Mouse (Mus musculus): ENCODE results near the gene Lin54.

The Lin54 gene

DNA sequence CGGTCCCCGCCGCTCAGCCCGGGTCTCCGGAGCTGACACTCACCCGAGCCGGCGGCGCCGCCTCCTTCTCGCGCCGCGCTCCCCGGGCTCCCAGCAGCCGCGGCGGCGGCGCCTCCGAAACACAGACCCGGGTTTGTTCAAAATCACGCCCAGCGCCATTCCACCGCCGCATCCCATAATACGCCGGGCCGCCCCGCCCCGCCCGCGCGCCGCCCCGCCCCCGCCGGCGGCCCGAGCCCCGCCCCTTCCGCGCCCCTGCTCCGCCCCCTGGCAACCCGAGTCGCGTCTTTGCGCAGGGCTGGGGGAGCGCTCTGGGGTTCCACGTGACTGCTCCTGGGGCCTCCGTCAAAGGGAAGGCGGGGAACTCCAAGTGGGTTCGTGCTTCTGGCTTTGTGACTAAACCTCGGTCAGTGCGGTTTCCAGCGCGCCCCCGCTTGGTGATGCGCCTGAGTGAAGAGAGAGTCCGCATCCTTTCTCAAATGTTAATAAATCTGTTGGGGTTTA, at the start of gene Lin54:
Lin54 (minus strand) TSS at position 182 of the 504 bp plus-strand sequence.
- DNase-seq (ENCODE audit: low spot score) = peak; percentile 96

DNA sequence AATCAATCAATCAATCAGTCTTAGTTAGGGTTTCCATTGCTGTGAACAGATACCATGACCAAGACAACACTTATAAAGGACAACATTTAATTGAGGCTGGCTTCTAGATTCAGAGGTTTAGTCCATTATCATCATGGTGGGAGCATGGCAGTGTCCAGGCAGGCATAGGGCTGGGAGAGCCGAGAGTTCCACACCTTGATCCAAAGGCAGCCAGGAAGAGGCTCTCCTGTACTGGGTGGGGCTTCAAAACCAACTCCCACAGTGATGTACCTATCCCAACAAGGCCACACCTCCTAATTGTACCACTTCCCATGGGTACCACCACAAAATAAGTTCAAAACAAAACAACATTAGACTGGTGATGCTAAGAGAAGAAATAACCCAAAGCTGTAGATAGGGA, 49.7 kb upstream of the Lin54 start:
- no peak for DNase-seq (ENCODE audit: low spot score)

DNA sequence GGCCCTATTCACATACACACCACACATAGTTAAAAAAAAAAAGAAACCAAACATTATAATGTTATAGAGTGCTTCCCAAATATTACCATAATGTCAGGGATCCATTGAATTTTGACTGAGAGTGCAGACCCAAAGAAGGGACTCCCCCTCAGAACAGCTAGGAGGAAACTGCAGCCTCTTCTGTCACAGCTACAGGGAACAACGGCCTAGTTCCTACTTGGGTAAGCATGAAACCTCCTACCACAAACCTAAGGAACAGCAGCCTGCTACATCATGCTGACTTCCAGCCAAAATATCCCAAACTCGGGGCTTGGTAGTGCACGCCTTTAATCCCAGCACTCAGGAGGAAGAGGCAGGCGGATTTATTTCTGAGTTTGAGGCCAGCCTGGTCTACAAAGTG, 48.9 kb upstream of the Lin54 start:
- DNase-seq (ENCODE audit: low spot score) = no peak

DNA sequence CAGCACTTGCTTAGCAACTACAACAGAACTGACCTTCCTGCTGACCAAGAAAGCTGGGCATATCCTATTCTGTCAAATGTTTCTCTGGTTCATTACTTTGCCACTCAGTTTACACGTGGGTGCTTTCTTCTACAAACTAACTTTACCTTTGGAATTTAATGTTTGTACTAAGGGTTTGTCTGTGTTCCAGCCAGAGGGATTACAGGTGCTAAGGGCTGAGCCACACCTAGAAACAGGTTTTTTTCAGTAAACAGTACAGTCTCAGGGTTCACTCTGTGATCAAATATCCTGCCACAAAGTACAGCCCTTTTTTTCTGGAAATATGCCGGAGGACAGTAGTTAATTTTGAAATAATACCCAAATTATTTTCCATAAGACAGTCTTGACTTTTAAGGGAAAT, 47.8 kb upstream of the Lin54 start:
- no peak for DNase-seq (ENCODE audit: low spot score)

DNA sequence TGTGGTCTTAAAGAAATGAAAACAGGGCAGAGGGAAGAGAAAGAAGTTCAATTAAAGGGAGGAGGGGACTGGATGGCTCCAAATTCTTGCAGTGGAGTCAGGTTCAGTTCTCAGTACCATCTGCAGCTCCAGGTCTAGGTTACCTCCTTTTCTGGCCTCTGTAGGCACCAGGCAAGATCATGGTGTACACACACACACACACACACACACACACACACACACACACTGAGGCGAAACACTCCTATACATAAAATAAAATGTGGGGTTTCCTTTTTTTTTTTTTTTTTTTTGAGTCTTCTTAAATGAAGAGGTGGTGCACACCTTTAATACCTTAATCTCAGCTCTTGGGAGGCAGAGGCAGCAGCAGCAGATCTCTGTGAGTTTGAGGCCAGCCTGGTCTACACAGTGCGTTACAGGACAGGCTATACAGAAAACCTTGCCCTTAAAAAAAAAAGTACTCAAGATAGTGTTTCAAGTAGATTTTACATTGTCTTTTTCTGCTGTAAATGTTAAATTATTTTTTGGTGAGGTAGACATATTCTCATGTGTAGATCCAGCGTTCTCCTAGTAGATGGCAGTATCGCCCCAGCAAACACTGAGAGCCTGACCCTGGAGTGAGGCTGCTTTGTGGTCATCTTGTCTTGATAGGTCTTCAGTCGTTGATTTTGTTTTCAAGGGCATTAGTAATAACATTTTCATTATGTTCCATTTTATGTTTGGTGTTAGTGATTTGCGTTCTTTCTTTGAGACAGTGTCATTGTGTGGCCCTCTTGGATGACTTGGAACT, 46.0 kb upstream of the Lin54 start:
- no peak for DNase-seq (ENCODE audit: low spot score)

DNA sequence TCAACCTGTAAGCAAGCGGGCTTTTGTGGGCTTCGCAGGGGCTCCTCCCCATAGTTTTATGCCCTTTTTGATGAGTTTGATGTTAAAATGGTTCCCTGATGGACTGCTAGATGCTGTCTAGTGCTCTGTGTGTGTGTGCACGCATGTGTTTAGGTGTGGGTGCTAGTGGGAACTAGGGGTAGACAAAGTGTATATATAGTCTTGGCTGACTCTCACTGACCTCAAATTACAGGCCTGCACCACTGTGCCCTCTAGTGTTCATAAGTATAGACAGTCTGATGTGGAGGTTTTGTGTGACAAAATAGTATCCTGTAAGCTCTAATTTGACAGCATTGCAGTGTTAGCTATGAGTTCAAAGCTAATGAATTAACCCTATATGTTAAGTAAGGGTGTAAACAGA, 36.2 kb upstream of the Lin54 start:
- DNase-seq (ENCODE audit: low spot score) = peak; percentile 45

DNA sequence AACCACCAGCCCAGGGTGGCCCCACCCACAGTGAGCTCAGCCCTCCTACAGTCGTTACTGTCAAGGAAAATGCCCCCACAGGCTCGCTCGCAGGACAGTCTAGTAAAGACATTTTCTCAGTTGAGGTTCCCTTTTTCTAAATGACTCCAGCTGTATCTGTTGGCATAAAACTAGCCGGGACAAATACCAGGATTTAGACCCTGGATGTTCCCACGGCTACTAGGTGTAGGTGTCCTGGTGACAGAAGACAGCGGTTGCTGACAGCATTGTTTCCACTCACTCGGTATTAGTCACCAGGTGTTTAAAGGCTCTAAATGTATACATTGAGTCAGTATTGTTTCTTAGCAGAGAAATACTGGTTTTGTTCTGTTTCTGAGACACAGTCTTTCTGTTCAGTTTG, 35.4 kb upstream of the Lin54 start:
- DNase-seq (ENCODE audit: low spot score) = no peak

DNA sequence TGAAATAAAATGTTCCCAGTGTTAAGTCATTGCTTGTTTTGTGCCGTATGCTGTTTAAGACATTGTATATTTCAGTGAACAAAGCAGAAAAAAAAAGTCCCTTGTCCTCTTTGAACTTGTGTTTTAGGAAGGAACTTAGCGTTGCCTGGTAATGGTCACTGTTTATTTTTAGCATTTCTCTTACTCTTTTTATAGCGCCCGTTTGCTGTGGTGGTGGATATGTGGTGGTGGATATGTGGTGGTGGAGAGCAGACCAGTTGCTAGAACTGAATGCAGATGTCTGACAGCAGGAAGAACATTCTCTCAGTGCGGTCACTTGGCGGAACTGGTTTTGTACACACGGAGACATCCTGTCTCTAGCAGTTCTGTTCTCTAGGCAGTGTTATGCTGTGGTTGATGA, 25.7 kb upstream of the Lin54 start:
- DNase-seq (ENCODE audit: low spot score) = peak; percentile 85

DNA sequence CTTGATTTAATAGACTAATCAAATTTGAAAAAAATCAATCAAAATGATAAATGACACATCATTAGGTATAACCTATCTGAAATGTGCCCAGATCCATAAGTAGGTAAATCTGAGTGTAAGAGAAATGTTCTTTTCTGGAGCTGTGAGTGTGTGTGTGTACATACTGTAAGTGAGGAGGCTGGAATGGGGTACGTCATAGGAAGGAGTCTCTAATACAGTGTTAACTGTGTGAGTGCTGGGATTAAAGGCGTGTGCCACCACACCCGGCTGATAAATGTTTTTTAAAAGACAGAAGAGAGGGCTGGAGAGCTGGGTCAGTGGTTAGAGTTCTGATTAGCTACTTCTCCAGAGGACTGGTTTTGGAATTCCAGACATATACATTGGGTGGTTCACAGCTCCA, 25.2 kb upstream of the Lin54 start:
- DNase-seq (ENCODE audit: low spot score) = no peak

DNA sequence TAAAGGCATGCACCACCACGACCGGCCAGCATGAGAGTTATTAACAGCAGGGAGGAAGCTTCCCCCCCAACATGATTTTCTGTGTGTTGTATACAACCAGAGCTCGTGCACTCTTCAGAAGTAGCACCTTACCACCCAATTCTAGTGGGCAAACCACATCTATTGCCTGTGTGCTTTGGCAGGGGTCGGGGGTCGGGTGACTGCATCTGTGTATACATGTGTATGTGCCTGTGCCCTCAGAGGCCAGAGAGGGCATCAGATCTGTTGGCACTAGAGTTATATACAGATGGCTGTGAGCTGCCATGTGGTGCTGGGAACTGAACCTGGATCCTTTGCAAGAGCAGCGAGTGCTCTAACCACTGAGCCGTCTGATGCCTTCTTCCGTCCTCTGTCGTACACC, 24.5 kb upstream of the Lin54 start:
- no peak for DNase-seq (ENCODE audit: low spot score)

DNA sequence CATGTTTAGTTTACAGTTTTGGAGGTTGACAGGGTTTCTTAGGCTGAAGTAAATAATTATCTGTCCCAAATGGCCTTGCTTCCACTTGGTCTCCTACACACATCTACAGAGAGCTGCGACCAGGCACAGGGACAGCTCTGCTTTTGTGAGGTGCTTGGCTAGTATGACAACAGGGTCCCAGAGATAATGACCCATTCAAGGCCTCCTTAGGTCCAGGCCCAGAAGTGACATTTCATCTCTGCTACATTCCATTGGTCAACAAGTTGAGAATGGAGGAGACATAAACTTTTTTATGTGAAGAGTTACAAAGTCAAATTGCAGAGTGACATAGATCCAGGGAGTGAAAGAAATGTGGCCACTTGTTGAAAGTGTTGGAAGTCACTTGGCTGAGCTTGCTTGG, 22.9 kb upstream of the Lin54 start:
- no peak for DNase-seq (ENCODE audit: low spot score)

DNA sequence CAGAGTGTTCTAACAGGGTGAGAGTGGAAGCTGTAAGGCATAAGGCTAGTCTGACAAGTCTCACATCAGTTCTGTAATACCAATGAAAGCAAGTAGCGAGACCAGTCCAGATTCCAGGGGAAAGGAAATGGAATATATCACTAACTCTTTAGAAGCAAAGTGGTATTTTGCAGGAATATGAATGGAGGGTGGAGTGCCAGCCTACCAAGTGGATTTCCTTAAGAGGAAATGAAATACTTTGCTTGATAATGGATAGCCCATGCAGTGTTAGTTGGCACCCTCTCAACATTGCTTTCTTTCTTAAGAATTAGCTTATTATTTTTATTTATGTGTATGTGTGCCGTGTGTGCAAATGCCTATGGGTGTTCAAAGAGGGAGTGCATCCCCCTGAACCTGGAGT, 19.8 kb upstream of the Lin54 start:
- DNase-seq (ENCODE audit: low spot score) = no peak

DNA sequence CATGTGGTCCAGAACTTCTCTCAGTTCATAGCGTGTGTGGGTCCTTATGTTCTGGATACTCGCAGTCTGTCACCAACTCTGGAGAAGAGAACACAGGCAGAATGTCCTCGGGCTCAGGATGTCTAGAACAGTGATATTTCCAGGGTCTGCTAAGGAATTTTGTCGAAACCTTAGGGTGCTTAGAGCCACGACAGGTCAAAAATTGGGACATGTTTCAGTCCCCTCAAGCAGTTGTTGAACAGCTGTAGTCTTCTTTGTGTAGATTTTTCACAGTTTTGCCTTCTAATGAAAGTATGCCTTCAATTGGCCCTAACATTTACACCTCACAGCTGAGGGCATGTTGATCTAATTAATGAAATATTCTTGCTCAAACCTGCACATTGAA, 18.6 kb upstream of the Lin54 start:
- DNase-seq (ENCODE audit: low spot score) = no peak

DNA sequence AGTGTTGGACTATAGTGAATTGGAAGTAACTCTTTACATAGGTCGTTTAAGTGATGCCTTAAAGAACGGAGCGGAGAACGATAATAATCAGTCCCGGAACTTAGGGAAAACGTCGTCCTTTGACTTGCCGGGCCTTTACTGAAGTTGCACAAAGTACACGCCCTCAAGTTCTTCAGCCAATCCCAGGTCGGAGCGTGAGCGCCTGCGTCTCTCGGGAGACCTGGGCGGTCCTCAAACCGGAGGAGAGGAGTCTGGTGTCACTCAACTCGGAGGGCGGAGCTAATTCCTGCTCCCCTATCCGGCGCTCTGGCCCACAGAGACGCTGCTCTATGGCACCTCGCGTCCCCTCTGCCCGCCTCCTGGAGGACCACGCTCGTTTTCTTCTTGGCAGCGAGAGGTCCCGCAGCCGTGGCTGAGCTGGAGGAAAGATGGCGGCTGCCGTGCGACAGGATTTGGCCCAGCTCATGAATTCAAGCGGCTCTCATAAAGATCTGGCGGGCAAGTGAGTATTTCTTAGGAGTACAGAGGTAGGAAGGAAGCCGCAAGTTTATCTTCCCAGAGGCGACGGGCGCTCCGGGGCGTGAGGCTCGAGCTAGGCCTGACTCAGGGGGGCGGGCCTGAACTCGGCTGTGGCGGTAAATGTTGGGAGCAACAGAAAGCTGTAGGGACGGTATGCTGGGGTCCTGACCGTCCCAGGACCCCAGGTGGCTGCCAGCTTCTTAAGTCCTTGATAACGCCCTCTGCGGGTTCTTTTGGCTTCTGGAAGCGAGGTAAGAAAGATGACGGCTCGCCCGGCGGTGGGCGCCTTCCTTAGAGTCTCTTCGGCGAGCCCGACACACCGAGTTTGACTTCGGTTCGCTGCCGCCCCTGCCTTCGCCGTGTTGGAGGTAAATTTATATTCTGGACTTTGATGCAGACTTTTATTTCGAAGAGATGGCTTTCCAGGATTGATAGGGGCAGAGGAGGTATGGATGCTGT, 17.9 kb upstream of the Lin54 start, which contains the start of gene Cops4:
Cops4 (plus strand) TSS at position 261 of the 978 bp plus-strand sequence.
- peak; percentile 98 for DNase-seq (ENCODE audit: low spot score)

DNA sequence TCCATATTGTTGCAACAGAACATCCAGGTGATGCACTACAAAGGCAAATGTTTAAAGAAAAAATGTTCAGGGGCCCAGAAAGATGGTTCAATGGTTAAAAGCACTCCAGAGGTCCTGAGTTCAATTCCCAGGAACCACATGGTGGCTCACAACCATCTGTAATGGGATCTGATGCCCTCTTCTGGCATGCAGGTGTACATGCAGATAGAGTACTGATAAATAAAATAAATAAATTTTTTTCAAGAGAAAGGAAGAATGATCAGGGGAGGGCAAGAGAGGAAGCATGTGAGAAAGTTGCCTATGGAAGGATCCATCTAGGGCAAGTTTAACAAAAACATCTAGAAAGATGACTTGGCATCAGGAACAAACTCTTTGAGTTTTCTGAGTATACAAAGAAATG, 12.1 kb upstream of the Lin54 start:
- no peak for DNase-seq (ENCODE audit: low spot score)

DNA sequence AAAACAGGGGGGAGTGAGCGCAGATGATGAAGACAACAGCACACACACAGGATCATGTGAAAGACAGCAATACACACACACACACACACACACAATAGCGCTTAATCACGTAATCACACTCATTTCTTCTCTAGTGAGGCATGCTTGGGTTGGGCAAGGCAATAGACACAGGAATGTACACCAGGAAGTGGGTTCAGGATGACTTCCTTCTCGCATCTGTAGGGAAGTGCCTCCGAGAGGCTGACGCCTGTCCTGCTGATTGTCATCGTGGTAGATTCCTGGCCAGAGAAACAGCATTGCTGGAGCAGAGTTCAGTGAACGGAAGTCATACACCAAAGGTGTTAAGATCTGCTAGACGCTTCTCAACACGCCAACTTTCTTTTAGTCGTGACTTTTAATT, 8.8 kb upstream of the Lin54 start:
- peak; percentile 35 for DNase-seq (ENCODE audit: low spot score)

DNA sequence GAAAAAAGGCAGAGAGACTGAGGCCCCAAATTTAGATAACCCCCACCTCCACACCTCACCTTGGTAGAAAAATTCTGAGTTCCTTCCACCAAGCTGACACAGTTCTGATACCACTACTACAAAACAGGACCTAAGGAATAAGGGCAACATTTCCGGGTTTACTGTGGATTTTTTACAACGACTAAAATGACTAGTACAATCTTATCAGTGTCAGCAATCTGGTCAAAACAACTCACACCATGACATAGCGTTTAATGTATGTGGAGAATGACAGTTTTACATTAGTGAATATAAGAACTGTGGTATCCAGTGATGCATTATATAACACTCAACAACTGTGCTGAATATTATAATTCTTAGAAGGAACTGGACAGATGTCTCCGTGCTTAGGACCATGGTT, 828 bp upstream of the Lin54 start:
- no peak for DNase-seq (ENCODE audit: low spot score)

DNA sequence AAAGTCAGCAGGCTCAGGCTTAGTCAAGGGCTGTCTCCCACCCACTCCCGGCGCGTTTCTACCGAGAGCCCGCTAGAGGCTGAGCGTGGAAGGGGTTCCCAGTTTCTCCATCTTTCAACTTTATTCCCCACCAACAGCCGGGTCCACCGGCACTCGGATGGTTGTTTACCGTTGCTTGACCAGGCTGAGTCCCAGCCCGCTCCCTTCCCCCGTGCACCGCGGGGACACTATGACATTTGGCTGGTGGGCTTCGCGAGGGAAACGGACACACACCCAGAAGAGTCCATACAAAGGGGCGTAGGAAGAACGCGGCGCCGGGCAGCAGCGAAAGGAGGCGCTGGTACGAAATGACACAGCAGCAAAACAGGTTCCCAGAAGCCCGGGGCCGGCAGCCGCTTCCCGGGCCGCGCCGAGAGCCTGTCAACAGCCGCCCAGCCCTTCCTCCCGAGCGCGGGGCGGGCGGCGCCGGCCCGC, 571 bp downstream of the Lin54 start:
- peak; percentile 47 for DNase-seq (ENCODE audit: low spot score)

DNA sequence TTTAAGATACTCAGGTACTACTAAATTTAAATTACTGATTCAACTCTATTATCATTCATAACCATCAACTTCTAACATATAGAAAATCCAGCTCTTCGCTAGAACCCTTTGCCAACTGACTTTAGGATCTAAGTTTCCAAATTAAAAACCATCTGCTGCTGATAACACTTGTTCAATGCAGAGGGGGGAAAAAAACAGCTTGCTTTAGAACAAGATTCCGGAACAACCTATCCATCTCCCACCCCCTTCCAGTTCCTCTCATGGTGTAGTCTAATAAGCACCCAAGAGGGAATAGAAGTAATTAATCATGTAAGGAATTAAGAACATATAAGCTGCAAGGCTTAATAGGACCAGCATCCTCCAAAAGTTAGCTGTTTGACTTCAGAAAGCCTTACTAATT, 1.2 kb downstream of the Lin54 start:
- DNase-seq (ENCODE audit: low spot score) = no peak

DNA sequence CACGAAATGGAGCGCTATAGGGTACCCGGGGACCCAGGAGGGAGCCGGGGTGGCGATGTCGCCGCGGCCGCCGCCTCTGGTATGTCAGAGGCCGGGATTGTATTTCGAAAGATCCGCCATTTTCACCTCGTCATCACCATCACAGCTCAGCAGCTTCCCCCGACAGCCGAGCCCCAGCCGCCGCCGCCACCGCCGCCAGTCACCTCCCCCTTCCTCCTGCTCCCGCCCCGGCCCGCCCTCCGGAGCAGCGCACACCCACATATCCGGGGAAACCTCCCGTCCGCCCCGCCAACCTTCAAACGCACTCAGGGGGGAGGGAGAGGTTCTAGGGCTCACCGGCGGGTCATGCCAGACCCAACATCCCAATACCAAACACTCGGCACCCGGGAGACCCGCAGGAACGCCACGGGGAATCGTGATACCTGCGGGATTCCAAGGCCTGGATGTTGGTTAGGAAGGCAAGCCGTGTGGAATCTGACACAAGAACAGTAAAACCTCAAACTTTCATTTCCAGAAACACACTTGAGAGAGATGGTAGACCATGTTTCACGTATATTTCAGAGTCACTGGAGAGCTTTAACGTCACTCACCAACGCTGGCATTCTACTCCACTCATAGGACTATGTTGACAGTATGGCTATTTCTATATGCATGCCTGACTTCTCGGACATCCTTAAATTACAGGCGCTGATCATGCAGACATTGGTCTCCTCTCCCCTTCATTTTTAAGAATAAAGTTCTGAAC, 1.8 kb downstream of the Lin54 start:
- DNase-seq (ENCODE audit: low spot score) = peak; percentile 86

DNA sequence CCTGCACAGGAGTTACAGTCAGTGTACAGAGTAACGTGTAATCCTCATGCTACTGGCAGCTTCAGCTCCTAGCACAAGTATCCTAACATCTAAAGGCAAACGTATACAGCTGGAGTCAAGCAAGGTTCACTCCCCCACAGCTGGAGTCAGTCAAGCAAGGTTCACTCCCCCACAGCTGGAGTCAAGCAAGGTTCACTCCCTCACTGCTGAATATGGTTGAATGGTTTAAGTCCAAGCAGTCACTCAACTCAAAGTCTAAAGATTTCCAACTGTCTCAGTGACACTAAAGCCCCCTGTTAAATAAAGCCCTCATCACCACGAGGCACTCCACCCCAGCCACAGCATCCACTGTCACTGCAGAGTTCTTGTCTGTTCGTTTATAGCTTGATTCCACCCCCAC, 8.7 kb downstream of the Lin54 start:
- DNase-seq (ENCODE audit: low spot score) = no peak

DNA sequence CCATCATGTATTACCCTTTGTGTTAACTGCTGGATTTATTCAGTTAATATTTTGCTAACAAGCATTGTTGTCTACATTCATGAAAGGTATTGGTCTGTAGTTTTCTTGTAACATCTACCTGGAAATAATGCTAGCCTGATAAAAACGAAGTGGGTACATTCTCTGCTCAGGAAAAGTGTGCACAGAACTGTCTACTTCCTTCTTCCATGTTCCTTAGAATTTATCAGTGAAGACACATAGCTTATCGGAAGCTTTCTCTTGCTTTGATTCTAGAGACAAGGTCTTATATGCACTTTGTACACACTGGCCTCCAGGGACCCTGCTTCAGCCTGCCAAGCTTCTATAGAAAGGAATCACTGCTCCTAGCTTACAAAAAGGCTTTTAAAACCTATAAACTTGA, 11.1 kb downstream of the Lin54 start:
- no peak for DNase-seq (ENCODE audit: low spot score)

Measured in T-cell, adult 2 months (primary cell).